Mouse (Mus musculus) liver, postnatal 0 days (tissue): Measurements from ENCODE around the gene Cebpg. TPM values are rescaled to one million over a fixed set of nuclear protein-coding genes. Genes with fewer than 3 reads are reported as not detected.

Experiments used
- ATAC-seq: fragments of 200-750 bp; cut with Nextera tagmentation; 2 replicates; pipeline ENCODE4 v1.8.0; 2017; ENCODE audit warnings: mild to moderate bottlenecking, moderate library complexity
- DNase-seq: peaks from one replicate; pipeline ENCODE4 v3.0.0-alpha.2; 2016
- H3K27ac ChIP-seq: fragments of 300-500 bp; sonication (generic); 2 replicates; pipeline ENCODE4 v1.5.1; 2014; ENCODE audit warnings: antibody characterized with exemption, moderate library complexity, mild to moderate bottlenecking, low read depth
- H3K27me3 ChIP-seq: fragments of 300-500 bp; sonication (generic); 2 replicates; pipeline ENCODE4 v1.6.1; 2014; ENCODE audit warnings: low read length, control low read depth, mixed read lengths; ENCODE audit not compliant: insufficient read depth
- H3K36me3 ChIP-seq: fragments of 300-500 bp; sonication (generic); replicated peaks from 2 replicates; pipeline ENCODE4 v1.6.1; 2014; ENCODE audit warnings: mild to moderate bottlenecking, control low read depth, low read length, moderate library complexity, mixed read lengths; ENCODE audit not compliant: insufficient read depth
- H3K4me1 ChIP-seq: fragments of 300-500 bp; sonication (generic); 2 replicates; pipeline ENCODE4 v1.6.1; 2014; ENCODE audit warnings: antibody characterized with exemption, mild to moderate bottlenecking, control low read depth; ENCODE audit not compliant: insufficient read depth
- H3K4me2 ChIP-seq: fragments of 300-500 bp; sonication (generic); 2 replicates; pipeline ENCODE4 v1.6.1; 2014; ENCODE audit warnings: low read depth, mild to moderate bottlenecking, low read length, moderate library complexity, mixed read lengths
- H3K4me3 ChIP-seq: fragments of 300-500 bp; sonication (generic); 2 replicates; pipeline ENCODE4 v1.5.1; 2014; ENCODE audit warnings: low read depth, low read length
- H3K9ac ChIP-seq: fragments of 300-500 bp; sonication (generic); replicated peaks from 2 replicates; pipeline ENCODE4 v1.6.1; 2014; ENCODE audit warnings: mild to moderate bottlenecking, moderate library complexity
- H3K9me3 ChIP-seq: fragments of 300-500 bp; sonication (generic); 2 replicates; pipeline ENCODE4 v1.6.1; 2016; ENCODE audit warnings: mild to moderate bottlenecking, control low read depth, low read length, mixed read lengths
- CTCF ChIP-seq: sonication (generic); IDR thresholded peaks from 2 replicates; pipeline ENCODE4 v1.5.1; 2016; ENCODE audit warnings: antibody characterized with exemption, low read depth
- EP300 ChIP-seq: IDR thresholded peaks from 2 replicates; pipeline ENCODE4 v1.6.1; 2016; ENCODE audit warnings: antibody characterized with exemption, low read depth, mild to moderate bottlenecking
- WGBS: fragments of 180-500 bp; shearing (Covaris S2); extraction: QIAGEN DNeasy Blood & Tissue Kit; methylation state at CpG from one replicate; pipeline ENCODE4 v1.1.7; 2014; ENCODE audit not compliant: insufficient replicate concordance; 5-methylcytosine and 5-hydroxymethylcytosine counted together
- polyA plus RNA-seq: library from polyadenylated mRNA; unstranded; fragments of >200 nt; fragmentation: Nextera tagmentation; extraction: Ambion mirVana; gene quantifications from 2 replicates; pipeline ENCODE4 v1.2.1, GENCODE M21; 2015

Gene Cebpg
- polyA plus RNA-seq, 1 experiment from 2014 or later: 35.2 TPM

- Histone ChIP-seq H3K27ac (peak overlapping the region; percentile 44), H3K4me1 (no peaks in the 10 kb centered on the region), H3K4me3 (no peak overlapping the region), H3K27me3 (no peaks in the 10 kb centered on the region), H3K9ac (no peak overlapping the region), H3K36me3 (no peaks in the 10 kb centered on the region), H3K9me3 (no peaks in the 10 kb centered on the region), H3K4me2 (no peak overlapping the region)
- TF ChIP-seq CTCF (no peak), EP300 (peak; percentile 72)
- ATAC-seq (peak; percentile 86), DNase-seq (peak; percentile 74)
- 61% methylated on average over 14 of the region's 14 CpGs for WGBS
Observed at GRCm38 (mm10) chr7:35064286-35065258, 8.2 kb upstream of the Cebpg start.

DNA sequence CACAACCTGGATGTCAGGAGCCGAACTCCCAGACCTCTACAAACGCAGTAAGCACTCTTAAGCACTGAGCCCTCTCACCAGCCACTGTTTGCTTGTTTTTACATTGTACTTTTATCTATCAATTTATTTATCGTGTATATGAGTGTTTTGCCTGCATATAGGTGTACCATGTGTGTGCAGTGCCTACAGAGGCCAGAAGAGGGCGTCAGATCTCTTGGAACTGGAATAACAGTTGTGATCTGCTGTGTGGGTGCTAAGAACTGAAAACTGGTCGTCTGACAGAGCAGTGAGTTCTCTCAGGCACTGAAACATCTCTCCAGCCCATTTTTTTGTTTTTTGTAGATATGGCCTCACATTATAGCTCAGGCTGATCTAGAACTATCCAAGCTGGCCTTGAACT is 3.1 kb upstream of the Cebpg start:
- no peak overlapping the region for H3K27ac ChIP-seq
- DNase-seq: no peak
- no peak overlapping the region for H3K9ac ChIP-seq
- H3K4me2 ChIP-seq: no peak overlapping the region
- peaks cover 18% of the 10 kb centered on the region; the same call in 1 of the 2 replicates for H3K4me1 ChIP-seq
- H3K9me3 ChIP-seq: no peaks in the 10 kb centered on the region
- TF ChIP-seq EP300 (no peak), CTCF (peak; percentile 51)
- H3K27me3 ChIP-seq: no peaks in the 10 kb centered on the region
- H3K36me3 ChIP-seq: no peaks in the 10 kb centered on the region
- 80% methylated on average over 5 of the region's 5 CpGs for WGBS
- no peak overlapping the region for H3K4me3 ChIP-seq
- no peak for ATAC-seq

DNA sequence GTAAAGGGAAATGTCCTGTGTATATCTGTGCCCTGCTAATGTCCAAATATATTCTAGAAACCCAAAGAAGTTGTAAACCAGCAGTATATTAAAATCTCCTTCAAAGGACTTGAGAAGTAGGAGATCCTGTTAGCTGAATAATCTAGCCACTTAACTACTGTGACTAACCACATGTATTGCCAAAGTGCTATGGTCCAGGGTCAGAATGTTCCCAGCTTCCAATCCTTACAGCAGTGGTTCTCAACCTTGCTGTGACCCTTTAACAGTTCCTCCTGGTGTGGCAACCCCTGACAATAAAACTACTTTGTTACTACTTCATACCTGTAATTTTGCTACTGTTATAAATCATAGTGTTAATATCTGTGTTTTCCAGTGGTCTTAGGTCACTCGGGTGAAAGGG is 2.0 kb upstream of the Cebpg start:
- Histone ChIP-seq H3K9me3 (no peaks in the 10 kb centered on the region), H3K27ac (no peak overlapping the region), H3K9ac (no peak overlapping the region), H3K4me3 (no peak overlapping the region), H3K36me3 (no peaks in the 10 kb centered on the region), H3K4me1 (peaks cover 25% of the 10 kb centered on the region), H3K4me2 (no peak overlapping the region), H3K27me3 (no peaks in the 10 kb centered on the region)
- ATAC-seq: no peak
- WGBS: 69% methylated on average over 1 of the region's 1 CpGs
- DNase-seq: no peak
- TF ChIP-seq EP300: no peak

GRCm38 (mm10) chr7:35057569-35057968 is 1.2 kb upstream of the Cebpg start:
- WGBS: 58% methylated on average over 4 of the region's 4 CpGs
- H3K27ac ChIP-seq: peak overlapping the region; percentile 98; the same call in 1 of the 2 replicates
- ATAC-seq (no peak), DNase-seq (no peak)
- H3K9me3 ChIP-seq: no peaks in the 10 kb centered on the region
- TF ChIP-seq CTCF (no peak), EP300 (no peak)
- H3K4me1 ChIP-seq: peaks cover 31% of the 10 kb centered on the region
- H3K27me3 ChIP-seq: no peaks in the 10 kb centered on the region
- H3K9ac ChIP-seq: no peak overlapping the region
- H3K36me3 ChIP-seq: no peaks in the 10 kb centered on the region
- no peak overlapping the region for H3K4me3 ChIP-seq
- H3K4me2 ChIP-seq: peak overlapping the region; percentile 77; the same call in 1 of the 2 replicates

DNA sequence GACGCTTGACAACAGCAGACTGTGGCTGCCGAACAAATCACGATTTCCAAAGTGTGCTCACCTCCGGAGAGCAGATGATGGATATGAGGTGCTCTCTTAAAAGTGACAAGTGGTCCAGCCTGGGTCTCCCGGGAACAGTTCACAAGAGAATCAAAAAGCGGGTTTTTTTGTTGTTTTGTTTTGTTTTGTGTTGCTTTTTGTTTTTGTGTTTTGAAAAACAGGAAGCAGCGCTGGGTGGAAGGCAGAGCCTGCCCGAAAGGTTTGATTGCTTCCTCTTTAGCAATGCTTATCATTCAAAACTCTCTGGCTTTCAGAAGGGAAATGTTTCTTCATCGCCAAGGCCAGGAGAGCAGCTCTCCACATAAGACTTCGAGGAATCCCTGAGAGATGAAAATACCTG is 626 bp upstream of the Cebpg start:
- TF ChIP-seq EP300: no peak
- TF ChIP-seq CTCF: no peak
- peak overlapping the region; percentile 77 for H3K4me2 ChIP-seq
- H3K4me3 ChIP-seq: peak overlapping the region; percentile 89
- H3K9me3 ChIP-seq: no peaks in the 10 kb centered on the region
- peak overlapping the region; percentile 92 for H3K9ac ChIP-seq
- DNase-seq (no peak), ATAC-seq (no peak)
- H3K4me1 ChIP-seq: peaks cover 31% of the 10 kb centered on the region
- no peaks in the 10 kb centered on the region for H3K27me3 ChIP-seq
- 4% methylated on average over 10 of the region's 10 CpGs for WGBS
- H3K36me3 ChIP-seq: no peaks in the 10 kb centered on the region
- peak overlapping the region; percentile 98; the same call in 1 of the 2 replicates for H3K27ac ChIP-seq

- H3K9ac ChIP-seq: peak overlapping the region; percentile 92
- H3K27me3 ChIP-seq: no peaks in the 10 kb centered on the region
- ATAC-seq (peak; percentile 74), DNase-seq (peak; percentile 81)
- peak overlapping the region; percentile 98 for H3K27ac ChIP-seq
- H3K9me3 ChIP-seq: no peaks in the 10 kb centered on the region
- TF ChIP-seq CTCF (0 out of 2 replicates have a peak, but pooled peaks have one; percentile 13), EP300 (no peak)
- H3K36me3 ChIP-seq: peaks cover 3% of the 10 kb centered on the region; the same call in 1 of the 2 replicates
- peak overlapping the region; percentile 77 for H3K4me2 ChIP-seq
- under 1% methylated on average over 68 of the region's 77 CpGs for WGBS
- H3K4me1 ChIP-seq: peaks cover 35% of the 10 kb centered on the region
- peak overlapping the region; percentile 89 for H3K4me3 ChIP-seq
Observed at GRCm38 (mm10) chr7:35055619-35056435, 546 bp downstream of the Cebpg start.
